Mouse (Mus musculus) limb, embryonic 14.5 days (tissue): Measurements from ENCODE around the gene A930009A15Rik. TPM values are rescaled to one million over a fixed set of nuclear protein-coding genes. Genes with fewer than 3 reads are reported as not detected.

Experiments
- ATAC-seq: fragments of 200-750 bp; cut with Nextera tagmentation; 2 replicates; pipeline ENCODE4 v1.8.0; 2017; ENCODE audit warnings: low read depth, moderate number of reproducible peaks, moderate TSS enrichment; ENCODE audit not compliant: low FRiP score
- DNase-seq: peaks from one replicate; pipeline ENCODE4 v3.0.0-alpha.2; 2015; ENCODE audit warnings: low spot score
- H3K27ac ChIP-seq: fragments of 300-500 bp; sonication (generic); replicated peaks from 2 replicates; pipeline ENCODE4 v1.5.1; 2014; ENCODE audit warnings: low read depth, mild to moderate bottlenecking, low read length, moderate library complexity, mixed read lengths
- H3K27me3 ChIP-seq: fragments of 300-500 bp; sonication (generic); 2 replicates; pipeline ENCODE4 v1.6.1; 2014; ENCODE audit warnings: low read length, mixed read lengths; ENCODE audit not compliant: control insufficient read depth, insufficient read depth
- H3K36me3 ChIP-seq: fragments of 300-500 bp; sonication (generic); 2 replicates; pipeline ENCODE4 v1.6.1; 2014; ENCODE audit warnings: mild to moderate bottlenecking, low read length, moderate library complexity, mixed read lengths; ENCODE audit not compliant: control insufficient read depth, insufficient read depth
- H3K4me1 ChIP-seq: fragments of 300-500 bp; sonication (generic); 2 replicates; pipeline ENCODE4 v1.6.1; 2014; ENCODE audit warnings: antibody characterized with exemption, low read length, mixed read lengths; ENCODE audit not compliant: control insufficient read depth, insufficient read depth
- H3K4me2 ChIP-seq: fragments of 300-500 bp; sonication (generic); replicated peaks from 2 replicates; pipeline ENCODE4 v1.6.1; 2014; ENCODE audit warnings: low read depth, mild to moderate bottlenecking, low read length, moderate library complexity; ENCODE audit not compliant: severe bottlenecking
- H3K4me3 ChIP-seq: fragments of 300-500 bp; sonication (generic); replicated peaks from 2 replicates; pipeline ENCODE4 v1.5.1; 2014; ENCODE audit warnings: low read length
- H3K9ac ChIP-seq: fragments of 300-500 bp; sonication (generic); 2 replicates; pipeline ENCODE4 v1.6.1; 2014; ENCODE audit warnings: mild to moderate bottlenecking, low read depth, low read length, moderate library complexity; ENCODE audit not compliant: severe bottlenecking
- H3K9me3 ChIP-seq: fragments of 300-500 bp; sonication (generic); 2 replicates; pipeline ENCODE4 v1.6.1; 2016; ENCODE audit warnings: low read length; ENCODE audit not compliant: control insufficient read depth
- POLR2A ChIP-seq: fragments of 200-500 bp; IDR thresholded peaks from 2 replicates; pipeline ENCODE4 v1.8.0; 2012; ENCODE audit warnings: inconsistent platforms, mild to moderate bottlenecking, moderate library complexity, borderline replicate concordance; ENCODE audit not compliant: insufficient read depth, insufficient read length; ENCODE audit errors: extremely low read depth
- WGBS: fragments of 180-500 bp; shearing (Covaris S2); extraction: QIAGEN DNeasy Blood & Tissue Kit; methylation state at CpG from one replicate; pipeline ENCODE4 v1.1.7; 2014; 5-methylcytosine and 5-hydroxymethylcytosine counted together
- polyA plus RNA-seq, 2 experiments: library from polyadenylated mRNA; depleted of rRNA in 1 of 2; stranded (reverse) in 1 of 2; unstranded in 1 of 2; fragments of >200 nt; fragmentation: Nextera tagmentation in 1 of 2; extraction: Ambion mirVana in 1 of 2; gene quantifications; 2 replicates each; pipeline versions ENCODE4 v1.2.1 to v1.2.3; 2012 to 2014

A930009A15Rik gene
- polyA plus RNA-seq, 2 experiments: not detected

- Histone ChIP-seq H3K4me2 (no peak overlapping the region), H3K9ac (no peak overlapping the region), H3K9me3 (no peaks in the 10 kb centered on the region), H3K4me3 (no peak overlapping the region), H3K27ac (no peak overlapping the region), H3K27me3 (no peaks in the 10 kb centered on the region), H3K36me3 (no peaks in the 10 kb centered on the region), H3K4me1 (peaks cover 8% of the 10 kb centered on the region)
- 70% methylated on average over 2 of the region's 2 CpGs for WGBS
- no peak for ATAC-seq
- no peak for TF ChIP-seq POLR2A
- no peak for DNase-seq
Measured at GRCm38 (mm10) chr10:115530746-115531145, 39.0 kb upstream of the A930009A15Rik start.

GRCm38 (mm10) chr10:115542917-115543316 lies 26.9 kb upstream of the A930009A15Rik start:
- no peak for TF ChIP-seq POLR2A
- ATAC-seq: no peak

GRCm38 (mm10) chr10:115550253-115550652 lies 19.5 kb upstream of the A930009A15Rik start:
- H3K27ac ChIP-seq: no peak overlapping the region
- DNase-seq (no peak), ATAC-seq (no peak)
- no peaks in the 10 kb centered on the region for H3K9me3 ChIP-seq
- no peaks in the 10 kb centered on the region for H3K36me3 ChIP-seq
- no peaks in the 10 kb centered on the region for H3K27me3 ChIP-seq
- no peaks in the 10 kb centered on the region; the same call in 1 of the 2 replicates for H3K4me1 ChIP-seq
- TF ChIP-seq POLR2A: no peak
- 71% methylated on average over 7 of the region's 7 CpGs for WGBS
- no peak overlapping the region for H3K4me2 ChIP-seq
- no peak overlapping the region for H3K9ac ChIP-seq
- no peak overlapping the region for H3K4me3 ChIP-seq

More at GRCm38 (mm10) chr10:115542917-115543316, 26.9 kb upstream of the A930009A15Rik start:
- Histone ChIP-seq H3K36me3 (no peaks in the 10 kb centered on the region), H3K9ac (no peak overlapping the region), H3K4me2 (no peak overlapping the region), H3K4me1 (no peaks in the 10 kb centered on the region), H3K4me3 (no peak overlapping the region), H3K27ac (no peak overlapping the region), H3K27me3 (no peaks in the 10 kb centered on the region), H3K9me3 (no peaks in the 10 kb centered on the region)
- 75% methylated on average over 6 of the region's 6 CpGs for WGBS
- DNase-seq: no peak

- H3K4me1 ChIP-seq: no peaks in the 10 kb centered on the region; the same call in 1 of the 2 replicates
- no peak overlapping the region for H3K4me3 ChIP-seq
- DNase-seq (no peak), ATAC-seq (no peak)
- H3K36me3 ChIP-seq: no peaks in the 10 kb centered on the region
- 81% methylated on average over 3 of the region's 3 CpGs for WGBS
- no peak for TF ChIP-seq POLR2A
- no peaks in the 10 kb centered on the region for H3K9me3 ChIP-seq
- H3K9ac ChIP-seq: no peak overlapping the region
- no peak overlapping the region for H3K4me2 ChIP-seq
- H3K27me3 ChIP-seq: no peaks in the 10 kb centered on the region
- H3K27ac ChIP-seq: no peak overlapping the region
Measured at GRCm38 (mm10) chr10:115551069-115551468, 18.7 kb upstream of the A930009A15Rik start.

- Histone ChIP-seq H3K4me1 (peaks cover 4% of the 10 kb centered on the region), H3K4me3 (no peak overlapping the region), H3K36me3 (no peaks in the 10 kb centered on the region), H3K27me3 (no peaks in the 10 kb centered on the region), H3K27ac (no peak overlapping the region), H3K9ac (no peak overlapping the region), H3K9me3 (no peaks in the 10 kb centered on the region), H3K4me2 (no peak overlapping the region)
- no peak for ATAC-seq
- no peak for TF ChIP-seq POLR2A
- no peak for DNase-seq
- WGBS: 39% methylated on average over 11 of the region's 11 CpGs
Measured at GRCm38 (mm10) chr10:115553352-115554113, 16.3 kb upstream of the A930009A15Rik start.
